Mouse (Mus musculus) forebrain, embryonic 14.5 days (tissue): ENCODE measurements around the gene Washc2. TPM values are rescaled to one million over a fixed set of nuclear protein-coding genes. Genes with fewer than 3 reads are reported as not detected.

Experiments used
- ATAC-seq: fragments of 200-750 bp; cut with Nextera tagmentation; 2 replicates; pipeline ENCODE4 v1.8.0; 2017; ENCODE audit warnings: mild to moderate bottlenecking, moderate library complexity
- DNase-seq: peaks from one replicate; pipeline ENCODE4 v3.0.0-alpha.2; 2015; ENCODE audit warnings: low spot score
- H3K27ac ChIP-seq: fragments of 300-500 bp; sonication (generic); 2 replicates; pipeline ENCODE4 v1.5.1; 2014; ENCODE audit warnings: low read depth, mild to moderate bottlenecking, control low read depth, low read length, moderate library complexity
- H3K27me3 ChIP-seq: fragments of 300-500 bp; sonication (generic); replicated peaks from 2 replicates; pipeline ENCODE4 v1.6.1; 2014; ENCODE audit warnings: low read length, control low read depth, mixed read lengths; ENCODE audit not compliant: control insufficient read depth, insufficient read depth
- H3K36me3 ChIP-seq: fragments of 300-500 bp; sonication (generic); 2 replicates; pipeline ENCODE4 v1.6.1; 2014; ENCODE audit warnings: low read length, control low read depth; ENCODE audit not compliant: control insufficient read depth, insufficient read depth
- H3K4me1 ChIP-seq: fragments of 300-500 bp; sonication (generic); 2 replicates; pipeline ENCODE4 v1.6.1; 2014; ENCODE audit warnings: antibody characterized with exemption, low read length, control low read depth; ENCODE audit not compliant: control insufficient read depth, insufficient read depth
- H3K4me2 ChIP-seq: fragments of 300-500 bp; sonication (generic); 2 replicates; pipeline ENCODE4 v1.6.1; 2014; ENCODE audit warnings: mild to moderate bottlenecking, control low read depth, low read length
- H3K4me3 ChIP-seq: fragments of 300-500 bp; sonication (generic); 2 replicates; pipeline ENCODE4 v1.5.1; 2014; ENCODE audit warnings: low read depth, low read length, control low read depth
- H3K9ac ChIP-seq: fragments of 300-500 bp; sonication (generic); 2 replicates; pipeline ENCODE4 v1.6.1; 2014; ENCODE audit warnings: mild to moderate bottlenecking, low read length, control low read depth, moderate library complexity
- H3K9me3 ChIP-seq: fragments of 300-500 bp; sonication (generic); replicated peaks from 2 replicates; pipeline ENCODE4 v1.6.1; 2016; ENCODE audit warnings: low read length, control low read depth, mixed read lengths; ENCODE audit not compliant: control insufficient read depth
- WGBS: fragments of 180-500 bp; shearing (Covaris S2); extraction: QIAGEN DNeasy Blood & Tissue Kit; methylation state at CpG from one replicate; pipeline ENCODE4 v1.1.7; 2014; 5-methylcytosine and 5-hydroxymethylcytosine counted together
- polyA plus RNA-seq: library from polyadenylated mRNA; unstranded; fragments of >200 nt; fragmentation: Nextera tagmentation; extraction: Ambion mirVana; gene quantifications from 2 replicates; pipeline ENCODE4 v1.2.1, GENCODE M21; 2014

The Washc2 gene
- polyA plus RNA-seq, 1 experiment from 2014 or later: 37.9 TPM

DNA sequence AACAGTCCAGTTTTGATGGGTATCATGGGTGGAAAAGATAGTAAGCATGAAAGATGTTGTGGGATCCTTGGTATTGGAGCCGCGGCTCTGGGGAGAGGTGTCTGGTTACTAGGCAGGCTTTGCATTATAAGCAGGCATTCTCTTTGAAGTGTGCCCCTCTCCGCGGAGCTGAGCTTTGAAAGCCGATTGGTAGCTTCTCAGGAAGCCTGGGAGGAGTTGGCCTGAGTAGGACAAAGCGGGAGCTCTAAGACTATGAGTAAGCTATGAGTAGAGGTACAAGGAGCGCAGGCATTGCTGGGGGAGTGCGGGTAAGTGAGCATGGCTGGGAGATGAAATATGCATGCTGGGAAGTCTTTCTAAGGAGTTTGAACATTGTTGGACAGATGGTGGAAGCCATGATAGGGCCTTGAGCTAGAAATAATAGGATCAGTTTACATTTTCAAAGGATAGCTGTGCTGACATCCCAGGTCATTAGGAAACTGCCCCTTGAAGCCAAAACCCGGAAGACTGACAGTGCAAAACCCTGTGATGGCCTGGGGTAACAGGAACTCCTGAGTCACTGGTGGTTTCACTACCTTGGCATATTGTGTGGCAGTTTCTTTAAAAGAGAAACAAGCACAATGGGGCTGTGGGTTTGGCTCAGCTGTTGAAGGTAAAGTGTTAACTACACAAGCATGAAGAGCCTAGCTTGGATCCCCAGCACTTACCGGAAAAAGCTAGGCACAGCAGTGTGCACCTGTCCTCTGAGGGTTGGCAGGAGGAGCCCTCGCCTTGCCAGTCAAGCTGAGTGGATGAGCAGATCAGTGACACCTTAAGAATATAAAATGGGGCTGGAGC lies 58.7 kb downstream of the Washc2 start:
- Histone ChIP-seq H3K9ac (peak overlapping the region; percentile 3; the same call in 1 of the 2 replicates), H3K4me1 (peaks cover 11% of the 10 kb centered on the region; the same call in 1 of the 2 replicates), H3K27ac (peak overlapping the region; percentile 15; the same call in 1 of the 2 replicates), H3K4me2 (peak overlapping the region; percentile 67), H3K9me3 (no peaks in the 10 kb centered on the region), H3K36me3 (peaks cover 13% of the 10 kb centered on the region), H3K4me3 (no peak overlapping the region), H3K27me3 (no peaks in the 10 kb centered on the region)
- 14% methylated on average over 11 of the region's 11 CpGs for WGBS
- peak; percentile 84 for DNase-seq
- peak; percentile 59 for ATAC-seq

DNA sequence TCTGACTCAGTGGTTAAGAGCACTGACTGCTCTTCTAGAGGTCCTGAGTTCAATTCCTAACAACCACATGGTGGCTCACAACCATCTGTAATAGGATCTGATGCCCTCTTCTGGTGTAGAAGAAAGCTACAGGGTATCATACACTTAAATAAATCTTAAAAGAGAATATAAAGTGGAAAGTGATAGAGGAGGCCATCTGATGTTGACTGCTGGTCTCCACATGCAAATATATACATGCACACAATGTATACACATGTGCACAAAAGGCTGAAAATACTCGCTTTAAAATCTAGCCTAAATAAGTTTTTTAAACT lies 59.2 kb downstream of the Washc2 start:
- Histone ChIP-seq H3K27me3 (no peaks in the 10 kb centered on the region), H3K27ac (no peak overlapping the region), H3K36me3 (peaks cover 8% of the 10 kb centered on the region), H3K9ac (no peak overlapping the region), H3K4me2 (no peak overlapping the region), H3K4me1 (peaks cover 11% of the 10 kb centered on the region; the same call in 1 of the 2 replicates), H3K4me3 (no peak overlapping the region), H3K9me3 (no peaks in the 10 kb centered on the region)
- DNase-seq: no peak
- WGBS: 93% methylated on average over 1 of the region's 1 CpGs
- no peak for ATAC-seq

DNA sequence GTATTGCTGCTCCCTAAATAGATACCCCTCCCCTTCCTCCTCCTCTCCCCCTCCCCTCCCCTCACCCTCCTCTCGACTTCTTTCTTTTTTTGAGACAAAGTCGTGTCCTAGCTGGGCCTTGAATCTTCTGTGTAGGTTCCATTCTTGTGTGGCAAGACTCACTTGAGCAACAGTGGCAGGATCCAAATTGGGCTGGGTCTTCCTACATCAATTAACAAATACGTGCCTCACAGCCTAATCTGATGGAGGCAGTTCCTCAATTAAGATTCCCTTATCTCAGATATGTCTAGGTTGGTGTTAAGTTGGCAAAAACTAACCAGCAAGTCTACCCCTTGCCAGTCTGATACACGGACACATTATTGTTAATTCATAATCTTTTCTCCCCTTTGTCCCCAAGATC lies 67.9 kb downstream of the Washc2 start:
- H3K36me3 ChIP-seq: peaks cover 3% of the 10 kb centered on the region; the same call in 1 of the 2 replicates
- H3K9ac ChIP-seq: no peak overlapping the region
- H3K4me2 ChIP-seq: no peak overlapping the region
- H3K9me3 ChIP-seq: no peaks in the 10 kb centered on the region
- ATAC-seq: no peak
- WGBS: 55% methylated on average over 4 of the region's 4 CpGs
- H3K4me1 ChIP-seq: no peaks in the 10 kb centered on the region
- no peak for DNase-seq
- H3K27me3 ChIP-seq: no peaks in the 10 kb centered on the region
- H3K4me3 ChIP-seq: no peak overlapping the region
- no peak overlapping the region for H3K27ac ChIP-seq

DNA sequence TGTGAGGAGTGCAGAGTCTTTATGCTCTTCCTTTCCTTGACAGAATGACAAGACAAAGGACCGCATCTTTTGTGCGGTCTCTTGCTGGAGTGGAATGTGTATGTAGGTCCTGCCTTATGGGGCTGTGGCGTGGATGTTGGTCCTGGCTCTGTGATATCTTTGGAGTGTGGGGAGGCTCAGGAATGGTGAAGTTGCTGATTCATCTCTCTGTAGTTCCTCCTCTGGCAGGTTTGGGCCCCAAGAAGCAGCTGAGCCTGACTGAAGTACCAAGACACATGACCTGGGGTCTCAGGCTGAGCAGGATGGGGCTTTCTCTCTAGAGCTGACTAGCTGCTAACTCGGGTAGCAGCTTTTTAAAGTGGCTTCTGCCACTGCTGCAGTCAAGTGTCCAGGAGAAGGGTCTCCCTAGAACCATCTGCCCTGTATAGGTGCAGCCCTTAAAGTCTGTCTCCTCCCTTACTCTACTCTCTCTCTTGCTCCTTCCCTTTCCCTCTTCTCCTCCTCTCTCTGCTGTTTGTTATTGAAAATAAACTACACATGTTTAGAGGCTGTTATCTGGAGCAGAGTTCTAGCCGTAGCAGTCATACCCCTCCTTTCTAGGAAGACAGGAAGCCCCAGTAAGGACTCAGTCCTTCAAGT lies 71.0 kb downstream of the Washc2 start:
- no peaks in the 10 kb centered on the region for H3K27me3 ChIP-seq
- H3K4me1 ChIP-seq: no peaks in the 10 kb centered on the region
- no peaks in the 10 kb centered on the region for H3K9me3 ChIP-seq
- DNase-seq (no peak), ATAC-seq (no peak)
- no peak overlapping the region for H3K27ac ChIP-seq
- no peak overlapping the region for H3K4me2 ChIP-seq
- H3K4me3 ChIP-seq: no peak overlapping the region
- WGBS: 81% methylated on average over 5 of the region's 5 CpGs
- no peak overlapping the region for H3K9ac ChIP-seq
- peaks cover 3% of the 10 kb centered on the region; the same call in 1 of the 2 replicates for H3K36me3 ChIP-seq

DNA sequence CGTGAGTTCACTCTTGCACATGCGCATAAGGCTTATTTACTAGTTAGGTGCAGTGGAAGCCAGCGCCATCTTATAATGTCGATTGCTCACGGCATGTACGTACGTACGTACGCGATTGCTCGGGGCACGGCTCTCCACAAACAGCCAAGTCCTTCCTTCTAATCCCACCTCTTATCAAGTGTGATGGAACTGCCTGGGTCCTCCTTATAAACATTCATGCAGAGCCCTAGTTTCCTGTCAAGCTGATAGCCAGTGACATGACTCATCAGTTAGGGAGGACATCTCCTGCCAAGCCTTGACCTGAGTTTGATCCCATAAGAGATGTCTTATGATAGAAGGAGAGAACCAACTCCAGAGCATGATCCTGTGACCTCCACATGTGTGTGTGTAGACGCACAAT lies 73.2 kb downstream of the Washc2 start:
- 96% methylated on average over 13 of the region's 13 CpGs for WGBS
- no peak overlapping the region for H3K4me3 ChIP-seq

DNA sequence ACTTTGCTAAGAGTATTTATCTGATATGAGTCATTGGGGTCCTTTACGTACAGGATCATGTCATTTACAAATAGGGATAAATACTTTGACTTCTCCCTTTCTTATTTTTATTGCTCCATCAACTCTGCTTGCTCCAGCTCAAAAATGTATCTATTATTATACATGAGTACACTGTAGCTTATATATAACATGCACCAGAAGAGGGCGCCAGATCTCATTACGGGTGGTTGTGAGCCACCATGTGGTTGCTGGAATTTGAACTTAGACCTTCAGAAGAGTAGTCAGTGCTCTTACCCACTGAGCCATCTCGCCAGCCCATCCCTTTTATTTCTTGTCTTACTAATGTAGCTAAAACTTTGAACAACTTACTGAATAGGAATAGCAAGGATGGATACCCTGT lies 74.7 kb downstream of the Washc2 start:
- Histone ChIP-seq H3K4me2 (no peak overlapping the region), H3K4me3 (no peak overlapping the region), H3K27ac (no peak overlapping the region), H3K36me3 (no peaks in the 10 kb centered on the region), H3K27me3 (no peaks in the 10 kb centered on the region), H3K9ac (no peak overlapping the region), H3K9me3 (no peaks in the 10 kb centered on the region), H3K4me1 (no peaks in the 10 kb centered on the region)
- 55% methylated on average over 4 of the region's 4 CpGs for WGBS
- DNase-seq: no peak
- no peak for ATAC-seq

More for the DNA sequence above, 73.2 kb downstream of the Washc2 start:
- H3K27ac ChIP-seq: no peak overlapping the region
- no peak overlapping the region for H3K4me2 ChIP-seq
- no peak overlapping the region for H3K9ac ChIP-seq
- no peak for ATAC-seq
- peaks cover 3% of the 10 kb centered on the region; the same call in 1 of the 2 replicates for H3K36me3 ChIP-seq
- no peaks in the 10 kb centered on the region for H3K9me3 ChIP-seq
- no peaks in the 10 kb centered on the region for H3K27me3 ChIP-seq
- H3K4me1 ChIP-seq: no peaks in the 10 kb centered on the region
- DNase-seq: no peak

DNA sequence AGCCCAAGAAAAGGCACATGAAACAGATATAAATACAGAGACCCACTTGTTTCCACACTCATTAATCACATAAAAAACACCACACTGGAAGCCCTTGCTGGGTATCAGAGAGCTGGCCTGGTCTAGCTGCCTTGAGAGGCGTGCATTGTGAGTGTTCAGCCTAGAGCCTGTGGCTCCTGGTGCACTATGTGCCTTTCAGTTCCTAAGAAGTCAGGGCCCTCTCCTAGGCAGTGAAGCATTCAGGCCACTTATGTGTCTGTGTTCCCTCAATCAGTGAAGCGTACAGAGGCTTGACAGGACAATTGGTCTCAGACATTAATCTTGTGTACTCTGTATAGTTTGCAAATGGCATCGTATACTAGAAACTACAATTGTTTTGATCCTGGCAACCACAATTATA lies 75.4 kb downstream of the Washc2 start:
- Histone ChIP-seq H3K27ac (no peak overlapping the region), H3K9me3 (no peaks in the 10 kb centered on the region), H3K27me3 (no peaks in the 10 kb centered on the region), H3K4me2 (no peak overlapping the region), H3K4me1 (no peaks in the 10 kb centered on the region), H3K4me3 (no peak overlapping the region), H3K36me3 (no peaks in the 10 kb centered on the region), H3K9ac (no peak overlapping the region)
- DNase-seq: no peak
- 79% methylated on average over 3 of the region's 3 CpGs for WGBS
- ATAC-seq: no peak

DNA sequence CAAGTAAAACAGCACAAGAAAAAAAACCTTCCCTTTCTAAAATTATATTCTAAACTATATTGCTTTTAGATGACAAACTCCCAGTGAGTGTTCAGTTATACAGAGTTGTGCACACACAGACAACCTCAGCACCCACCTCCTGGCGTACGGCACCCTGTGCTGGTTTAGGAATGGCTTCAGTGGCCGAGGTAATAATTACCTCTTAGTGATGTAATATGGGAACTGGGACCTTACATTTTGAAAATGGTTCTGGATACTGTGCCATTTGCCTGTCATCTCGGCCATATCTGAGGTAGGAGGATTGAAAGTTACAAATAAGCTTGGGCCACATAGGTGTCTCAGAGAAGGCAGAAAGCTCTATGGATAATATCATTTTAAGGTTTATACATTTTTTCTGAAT lies 78.5 kb downstream of the Washc2 start:
- DNase-seq: no peak
- WGBS: 93% methylated on average over 4 of the region's 4 CpGs
- Histone ChIP-seq H3K9me3 (no peaks in the 10 kb centered on the region), H3K36me3 (0 out of 2 replicates have a peak, but pooled peaks cover 2% of the 10 kb centered on the region), H3K4me3 (no peak overlapping the region), H3K4me1 (no peaks in the 10 kb centered on the region), H3K27ac (no peak overlapping the region), H3K4me2 (no peak overlapping the region), H3K9ac (no peak overlapping the region), H3K27me3 (no peaks in the 10 kb centered on the region)
- no peak for ATAC-seq
